Mouse (Mus musculus) liver, adult 2 months (tissue): ENCODE results near the gene Itga2b.

Experiments used
- CTCF ChIP-seq: fragments of 200-500 bp; IDR thresholded peaks from 2 replicates; pipeline ENCODE4 v1.5.1; 2011; ENCODE audit warnings: low read depth, low read length, control low read depth
- POLR2A ChIP-seq: fragments of 200-500 bp; IDR thresholded peaks from 2 replicates; pipeline ENCODE4 v1.6.1; 2011; ENCODE audit warnings: low read length, control low read depth; ENCODE audit not compliant: insufficient read depth; ENCODE audit errors: extremely low read depth

DNA sequence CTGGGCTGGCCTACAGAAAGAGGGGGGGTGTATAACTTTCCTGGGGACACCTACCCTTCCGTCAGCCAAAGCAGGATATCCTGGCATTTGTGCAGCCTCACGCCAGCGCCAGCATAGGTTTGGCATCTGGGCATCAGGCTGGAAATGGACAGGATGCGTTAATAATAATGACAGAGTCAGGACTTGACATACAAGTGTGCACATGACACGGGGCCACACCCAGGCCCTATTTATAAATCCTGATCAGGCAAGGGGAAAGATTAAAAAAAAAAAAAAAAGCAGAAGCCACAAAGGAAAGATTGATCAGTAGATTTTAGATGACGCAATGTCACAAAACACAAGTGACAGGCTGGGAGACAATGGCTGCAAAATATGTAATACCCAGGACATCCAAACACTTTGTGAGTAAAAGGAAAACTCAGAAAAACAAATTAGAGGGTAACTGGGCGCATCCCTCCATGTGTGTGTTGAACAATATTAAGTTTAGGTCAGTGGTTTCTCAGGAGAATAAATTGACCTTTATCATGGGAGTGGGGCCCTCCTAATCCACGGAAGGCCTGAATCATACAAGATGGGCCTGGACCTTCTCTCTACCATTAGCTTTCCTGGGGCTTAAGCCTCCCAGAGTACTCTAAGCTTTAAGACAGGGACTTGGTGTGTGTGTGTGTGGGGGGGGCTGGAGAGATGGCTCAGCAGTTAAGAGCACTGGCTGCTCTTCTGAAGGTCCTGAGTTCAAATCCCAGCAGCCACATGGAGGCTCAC lies 44.2 kb downstream of the Itga2b start:
- TF ChIP-seq CTCF, result no peak
- no peak for TF ChIP-seq POLR2A
